Mouse (Mus musculus) bone marrow, adult 2 months (tissue): ENCODE results near the gene Mlc1.

ENCODE experiments used
- CTCF ChIP-seq: fragments of 200-500 bp; IDR thresholded peaks from 2 replicates; pipeline ENCODE4 v1.5.1; 2011; ENCODE audit warnings: low read length, control low read depth; ENCODE audit not compliant: control insufficient read depth, insufficient read depth
- POLR2A ChIP-seq: fragments of 200-500 bp; IDR thresholded peaks from 2 replicates; pipeline ENCODE4 v1.6.1; 2011; ENCODE audit warnings: low read depth, mild to moderate bottlenecking, control low read depth, low read length, borderline replicate concordance; ENCODE audit not compliant: control insufficient read depth

DNA sequence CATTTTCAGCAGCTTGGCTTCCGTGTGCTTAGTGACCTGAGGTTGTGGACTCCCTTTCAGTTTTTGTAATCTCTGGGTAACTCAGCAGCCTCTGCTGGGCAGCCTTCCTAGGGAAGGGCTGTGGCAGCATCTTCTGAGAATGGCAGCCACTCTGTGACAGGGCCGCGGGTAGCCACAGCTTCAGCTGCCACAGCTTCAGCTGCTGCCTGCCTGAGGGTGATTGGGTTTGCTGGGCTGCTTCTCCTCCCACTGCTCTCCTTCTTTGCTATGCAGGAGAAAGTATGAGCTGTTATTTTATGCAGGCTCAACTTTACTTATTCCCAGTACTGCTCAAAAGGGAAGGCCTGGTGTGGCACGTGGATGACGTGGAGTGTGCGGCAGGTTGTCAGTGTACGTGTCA, 28.2 kb upstream of the Mlc1 start:
- TF ChIP-seq CTCF (no peak), POLR2A (no peak)
